ENCODE assay signal across 16 mouse cellular contexts in the genomic region with DNA sequence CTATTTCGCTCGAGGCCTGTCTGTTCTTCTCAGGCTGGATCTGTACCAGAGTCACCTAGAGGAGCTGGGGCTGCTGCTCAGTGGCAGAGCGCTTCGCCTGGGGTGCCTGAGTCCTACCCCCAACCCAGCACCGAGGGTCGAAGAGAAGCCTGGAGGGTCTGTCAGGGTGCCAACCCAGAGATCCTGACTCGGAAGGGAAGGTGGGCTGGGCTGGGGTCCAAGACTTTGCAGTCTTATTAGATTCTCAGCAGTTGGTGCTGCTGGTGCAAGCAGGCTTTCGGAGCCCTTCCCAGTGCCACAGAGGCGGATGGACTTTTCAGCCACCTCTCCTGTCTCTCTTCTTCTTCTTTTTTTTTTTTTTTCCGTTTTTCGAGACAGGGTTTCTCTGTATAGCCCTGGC.
"Had no signal": no experiment of that assay in that cellular context is flagged by ENCODE, and none has a peak within 500 bp of the region (broad histone marks: within the 10 kb centered on the region; RNA-seq: fewer than 3 reads in every experiment).

No protein-coding gene starts in this region.

- H3K4me3 ChIP-seq: lung, embryonic 15.5 days; megakaryocyte, embryonic 14.5 days; midbrain, embryonic 12.5 days; midbrain, embryonic 15.5 days; neural tube, embryonic 12.5 days; stomach, embryonic 15.5 days had no signal

- DNase-seq: lung, adult 2 months; lung, postnatal 14 days; lung, postnatal 36 days; right cerebral cortex, postnatal 14 days; thymus, adult 2 months; thymus, postnatal 25 days; thymus, postnatal 4 days had no signal

- ATAC-seq: lung, postnatal 0 days; midbrain, embryonic 15.5 days had no signal

- H3K36me3 ChIP-seq: lung, embryonic 15.5 days; midbrain, embryonic 12.5 days; midbrain, embryonic 15.5 days; neural tube, embryonic 12.5 days; stomach, embryonic 15.5 days had no signal

- H3K27ac ChIP-seq: lung, embryonic 15.5 days; macrophage; midbrain, embryonic 12.5 days; midbrain, embryonic 15.5 days; neural tube, embryonic 12.5 days; stomach, embryonic 15.5 days; stomach, postnatal 0 days had no signal

- H3K4me2 ChIP-seq: lung, embryonic 15.5 days; midbrain, embryonic 12.5 days; midbrain, embryonic 15.5 days; neural tube, embryonic 12.5 days; stomach, embryonic 15.5 days had no signal

- H3K9me3 ChIP-seq: lung, embryonic 15.5 days; megakaryocyte, embryonic 14.5 days; midbrain, embryonic 12.5 days; midbrain, embryonic 15.5 days; neural tube, embryonic 12.5 days; stomach, embryonic 15.5 days had no signal

- H3K9ac ChIP-seq: lung, embryonic 15.5 days; midbrain, embryonic 12.5 days; midbrain, embryonic 15.5 days; neural tube, embryonic 12.5 days; stomach, embryonic 15.5 days had no signal

- H3K27me3 ChIP-seq: lung, embryonic 15.5 days; midbrain, embryonic 12.5 days; midbrain, embryonic 15.5 days; neural tube, embryonic 12.5 days; stomach, embryonic 15.5 days had no signal
